19 mouse cellular contexts compared by ENCODE assay signal in genomic region chrX:142379894-142380293, GRCm38 (mm10). TPM values are rescaled to one million over a fixed set of nuclear protein-coding genes. Genes with fewer than 3 reads are reported as not detected.
DNase-seq lines count a peak whose midpoint lies in the region; ATAC-seq lines count a peak whose summit lies in the region.
"Had no signal": no experiment of that assay in that cellular context is flagged by ENCODE, and none has a peak within 500 bp of the region (broad histone marks: within the 10 kb centered on the region; RNA-seq: fewer than 3 reads in every experiment).

No protein-coding gene starts in this region.

- peak; percentile 52 for ATAC-seq in granulocyte monocyte progenitor cell, adult 5-6 weeks (replicated peaks; ENCODE audit: poor library complexity, severe bottlenecking)
- ATAC-seq in hindbrain, embryonic 12.5 days (ENCODE audit: low FRiP score): no peak
- ATAC-seq: forebrain, embryonic 13.5 days; intestine, postnatal 0 days had no signal

- H3K36me3 ChIP-seq in hindbrain, embryonic 12.5 days: no peaks in the 10 kb centered on the region
- H3K36me3 ChIP-seq: heart, embryonic 15.5 days; hindbrain, embryonic 13.5 days; midbrain, embryonic 12.5 days had no signal

- H3K4me3 ChIP-seq in hindbrain, embryonic 12.5 days: no peak overlapping the region
- H3K4me3 ChIP-seq: forebrain, embryonic 13.5 days; heart, embryonic 15.5 days; hindbrain, embryonic 13.5 days; left cerebral cortex, adult 2 months; midbrain, embryonic 12.5 days had no signal

- no peak overlapping the region for H3K9ac ChIP-seq in hindbrain, embryonic 12.5 days
- H3K9ac ChIP-seq: forebrain, embryonic 13.5 days; heart, embryonic 15.5 days; hindbrain, embryonic 13.5 days; midbrain, embryonic 12.5 days had no signal

- H3K9me3 ChIP-seq in hindbrain, embryonic 12.5 days (replicated peaks): no peaks in the 10 kb centered on the region
- H3K9me3 ChIP-seq: forebrain, embryonic 13.5 days; G1E; heart, embryonic 15.5 days; hindbrain, embryonic 13.5 days; midbrain, embryonic 12.5 days had no signal

- H3K4me1 ChIP-seq in hindbrain, embryonic 12.5 days: no peaks in the 10 kb centered on the region
- H3K4me1 ChIP-seq: forebrain, embryonic 13.5 days; heart, embryonic 15.5 days; hindbrain, embryonic 13.5 days; midbrain, embryonic 12.5 days had no signal

- H3K27ac ChIP-seq in hindbrain, embryonic 12.5 days: no peak overlapping the region
- H3K27ac ChIP-seq: forebrain, embryonic 13.5 days; heart, embryonic 15.5 days; hindbrain, embryonic 13.5 days; kidney, postnatal 0 days; left cerebral cortex, adult 2 months; midbrain, embryonic 12.5 days had no signal

- 87% methylated on average over 6 of the region's 6 CpGs for WGBS in hindbrain, embryonic 12.5 days

- intact Hi-C loops in left cerebral cortex, postnatal 36 days (cut with DNase I): loop anchor here (10.0 kb wide), 1 partner anchor 425 kb away; no protein-coding TSS in a partner anchor

- no peaks in the 10 kb centered on the region for H3K27me3 ChIP-seq in hindbrain, embryonic 12.5 days
- H3K27me3 ChIP-seq: forebrain, embryonic 13.5 days; heart, embryonic 15.5 days; hindbrain, embryonic 13.5 days had no signal

- H3K4me2 ChIP-seq in hindbrain, embryonic 12.5 days (replicated peaks): no peak overlapping the region
- H3K4me2 ChIP-seq: forebrain, embryonic 13.5 days; heart, embryonic 15.5 days; hindbrain, embryonic 13.5 days; midbrain, embryonic 12.5 days had no signal

- DNase-seq in adrenal gland, postnatal 14 days: peak; percentile 17
- DNase-seq in adrenal gland, postnatal 25 days: no peak
- DNase-seq in natural killer cell, adult 2 months (ENCODE audit: low spot score in 2 of 2): peak; percentile 4 to 13
- no peak for DNase-seq in urinary bladder, adult 18-20 months (ENCODE audit: low spot score in 2 of 2)
- DNase-seq in Muller cell, postnatal 12 days (ENCODE audit: inconsistent ontology term): no peak
- DNase-seq in left cerebral cortex, postnatal 36 days (ENCODE audit: low spot score in 2 of 2): no peak
- DNase-seq: cerebellum, adult 2 months; heart, adult 18-20 months; lung, postnatal 14 days had no signal

RNA-seq across cellular contexts. Expression of gene Acsl4, which starts 10.4 kb away (rescaled TPM):
- total RNA-seq in adrenal gland, postnatal 14 days (2021): 192 and 227 TPM in 2 replicates
- 426 and 439 TPM in 2 replicates for total RNA-seq in adrenal gland, postnatal 25 days (2021)
- 18.2 and 18.6 TPM in 2 replicates for total RNA-seq in granulocyte monocyte progenitor cell, adult 5-6 weeks (2014; fragmentation: Nextera tagmentation)
- total RNA-seq in granulocyte monocyte progenitor cell, adult 5-6 weeks (2017): 30.2 and 31.4 TPM in 2 replicates
- 19.7 and 23.1 TPM in 2 replicates for polyA plus RNA-seq in hindbrain, embryonic 12.5 days (2016; fragmentation: Nextera tagmentation; extraction: Ambion mirVana)
- total RNA-seq in left cerebral cortex, postnatal 36 days (2021): 10 to 100 TPM; 65.6 to 72.2 TPM

Comparison
In these comparisons a context has a peak if more than half of its experiments do, and no peak if none do; other contexts are left out.
1. DNase-seq: peak in adrenal gland, postnatal 14 days (single experiment) and natural killer cell, adult 2 months (2 of 2); none in adrenal gland, postnatal 25 days (single experiment), urinary bladder, adult 18-20 months (0 of 2), Muller cell, postnatal 12 days (single experiment) and left cerebral cortex, postnatal 36 days (0 of 2).